Mouse (Mus musculus) megakaryocyte, embryonic 14.5 days (primary cell): Measurements from ENCODE around the gene Ctdsp2.

Source experiments
- FLI1 ChIP-seq: IDR thresholded peaks from 2 replicates; pipeline ENCODE4 v1.6.1; 2012; ENCODE audit warnings: low read length, inconsistent platforms, mixed read lengths
- GATA1 ChIP-seq: IDR thresholded peaks from 3 replicates; pipeline ENCODE4 v1.6.1; 2012; ENCODE audit warnings: mixed read lengths, low read length, inconsistent platforms, borderline replicate concordance

- TF ChIP-seq GATA1 (no peak), FLI1 (no peak)
Observed at GRCm38 (mm10) chr10:127001297-127001696, 22.8 kb downstream of the Ctdsp2 start.
